Comparison of ENCODE assay signal across 25 mouse cellular contexts in the genomic region with DNA sequence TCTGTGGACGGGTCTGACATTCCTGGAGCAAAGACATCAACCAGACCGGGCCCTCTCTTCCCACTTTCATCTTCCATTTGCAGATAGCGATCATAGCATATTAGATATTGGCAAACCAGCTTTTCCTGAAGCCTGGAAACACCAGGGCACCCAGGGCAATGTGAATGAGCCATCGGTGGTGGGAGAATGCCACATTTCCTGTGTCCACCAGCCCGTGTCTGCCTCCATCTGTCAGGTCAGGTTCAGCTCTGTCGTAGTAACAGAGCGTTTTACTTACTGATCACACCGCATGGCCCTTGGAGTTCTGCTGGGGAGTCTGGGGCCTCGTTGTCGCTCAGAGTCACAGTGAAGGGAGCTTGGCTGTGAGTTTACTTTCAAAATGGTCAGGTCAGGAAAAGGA.
DNase-seq lines count a peak whose midpoint lies in the region; ATAC-seq and TF ChIP-seq lines count a peak whose summit lies in the region.
"Had no signal": no experiment of that assay in that cellular context is flagged by ENCODE, and none has a peak within 500 bp of the region (broad histone marks: within the 10 kb centered on the region; RNA-seq: fewer than 3 reads in every experiment).

No protein-coding gene starts in this region.

- no peak for DNase-seq in neural tube, embryonic 10.5 days (ENCODE audit: extremely low spot score, low spot score)
- peak; percentile 58 to 72 for DNase-seq in cerebellum, adult 2 months
- DNase-seq in cerebellum, postnatal 14 days, result peak; percentile 74 to 75
- DNase-seq in gastrocnemius, postnatal 14 days, result no peak
- no peak for DNase-seq in kidney, postnatal 25 days
- no peak for DNase-seq in embryonic facial prominence, embryonic 10.5 days (ENCODE audit: low spot score)
- DNase-seq: adrenal gland, adult 8-10 months; heart, adult 2 months; heart, postnatal 4 days; kidney, adult 8-10 months; kidney, postnatal 10 days; right cerebral cortex, postnatal 25 days had no signal

- H3K36me3 ChIP-seq in neural tube, embryonic 13.5 days, result no peaks in the 10 kb centered on the region
- H3K36me3 ChIP-seq in embryonic facial prominence, embryonic 10.5 days (replicated peaks), result no peaks in the 10 kb centered on the region
- H3K36me3 ChIP-seq: embryonic facial prominence, embryonic 15.5 days; heart, embryonic 12.5 days; hindbrain, embryonic 13.5 days; limb, embryonic 13.5 days; lung, embryonic 15.5 days; midbrain, embryonic 12.5 days; stomach, embryonic 15.5 days had no signal

- intact Hi-C loops in gastrocnemius, postnatal 14 days (cut with DNase I; ENCODE audit: low total_unique reads), result no loop called here

- no peak; the same call in 1 of the 2 replicates for TF ChIP-seq CTCF in cerebellum, adult 2 months (IDR thresholded peaks at IDR 0.05; ENCODE audit: borderline replicate concordance, insufficient read depth, low read depth, low read length)

- H3K4me1 ChIP-seq in neural tube, embryonic 13.5 days (replicated peaks), result peaks cover 22% of the 10 kb centered on the region
- H3K4me1 ChIP-seq in cerebellum, adult 2 months (ENCODE audit: control insufficient read depth, insufficient read depth, low read length), result peaks cover 18% of the 10 kb centered on the region
- H3K4me1 ChIP-seq in embryonic facial prominence, embryonic 10.5 days, result no peaks in the 10 kb centered on the region
- H3K4me1 ChIP-seq: forebrain, embryonic 13.5 days; lung, embryonic 15.5 days; midbrain, embryonic 12.5 days; stomach, embryonic 15.5 days had no signal

- H3K27me3 ChIP-seq in neural tube, embryonic 13.5 days, result no peaks in the 10 kb centered on the region
- no peaks in the 10 kb centered on the region for H3K27me3 ChIP-seq in cerebellum, adult 2 months (ENCODE audit: control insufficient read depth, insufficient read depth, low read length)
- no peaks in the 10 kb centered on the region for H3K27me3 ChIP-seq in embryonic facial prominence, embryonic 10.5 days (replicated peaks; ENCODE audit: low read depth, poor library complexity, severe bottlenecking)
- H3K27me3 ChIP-seq: embryonic facial prominence, embryonic 15.5 days; forebrain, embryonic 13.5 days; heart, embryonic 12.5 days; hindbrain, embryonic 13.5 days; limb, embryonic 13.5 days; lung, embryonic 15.5 days; midbrain, embryonic 12.5 days; stomach, embryonic 15.5 days had no signal

- H3K27ac ChIP-seq in neural tube, embryonic 13.5 days (replicated peaks), result peak overlapping the region; percentile 56
- no peak overlapping the region for H3K27ac ChIP-seq in cerebellum, adult 2 months (ENCODE audit: insufficient read depth, low read length)
- H3K27ac ChIP-seq in embryonic facial prominence, embryonic 10.5 days (replicated peaks), result no peak overlapping the region
- H3K27ac ChIP-seq: embryonic facial prominence, embryonic 15.5 days; forebrain, embryonic 13.5 days; heart, adult 2 months; hindbrain, embryonic 13.5 days; left cerebral cortex, adult 2 months; limb, embryonic 13.5 days; lung, embryonic 15.5 days; midbrain, embryonic 12.5 days; stomach, embryonic 15.5 days had no signal

- H3K4me2 ChIP-seq in neural tube, embryonic 13.5 days, result no peak overlapping the region
- H3K4me2 ChIP-seq: embryonic facial prominence, embryonic 15.5 days; forebrain, embryonic 13.5 days; heart, embryonic 12.5 days; hindbrain, embryonic 13.5 days; limb, embryonic 13.5 days; liver, embryonic 11.5 days; lung, embryonic 15.5 days; midbrain, embryonic 12.5 days; stomach, embryonic 15.5 days had no signal

- no peak for TF ChIP-seq POLR2A in cerebellum, adult 2 months (IDR thresholded peaks at IDR 0.05; ENCODE audit: borderline replicate concordance, insufficient read depth, low read length)

- no peak overlapping the region for H3K4me3 ChIP-seq in neural tube, embryonic 13.5 days
- H3K4me3 ChIP-seq in cerebellum, adult 2 months (replicated peaks; ENCODE audit: insufficient read depth, low read depth, low read length), result no peak overlapping the region
- H3K4me3 ChIP-seq in embryonic facial prominence, embryonic 10.5 days, result no peak overlapping the region
- H3K4me3 ChIP-seq: embryonic facial prominence, embryonic 15.5 days; forebrain, embryonic 13.5 days; heart, adult 2 months; heart, embryonic 12.5 days; hindbrain, embryonic 13.5 days; left cerebral cortex, adult 2 months; limb, embryonic 13.5 days; lung, embryonic 15.5 days; midbrain, embryonic 12.5 days; stomach, embryonic 15.5 days had no signal

- H3K9me3 ChIP-seq in neural tube, embryonic 13.5 days, result no peaks in the 10 kb centered on the region; the same call in 1 of the 2 replicates
- H3K9me3 ChIP-seq in embryonic facial prominence, embryonic 10.5 days, result no peaks in the 10 kb centered on the region
- H3K9me3 ChIP-seq: embryonic facial prominence, embryonic 15.5 days; forebrain, embryonic 13.5 days; heart, embryonic 12.5 days; hindbrain, embryonic 13.5 days; limb, embryonic 13.5 days; lung, embryonic 15.5 days; midbrain, embryonic 12.5 days; stomach, embryonic 15.5 days had no signal

- H3K9ac ChIP-seq in neural tube, embryonic 13.5 days, result no peak overlapping the region
- H3K9ac ChIP-seq: embryonic facial prominence, embryonic 15.5 days; forebrain, embryonic 13.5 days; heart, embryonic 12.5 days; hindbrain, embryonic 13.5 days; limb, embryonic 13.5 days; lung, embryonic 15.5 days; midbrain, embryonic 12.5 days; stomach, embryonic 15.5 days had no signal

- ATAC-seq in neural tube, embryonic 13.5 days (ENCODE audit: low read depth), result no peak
- ATAC-seq: activated CD4-positive, CD25-positive, alpha-beta regulatory T cell, adult 4 months; forebrain, embryonic 13.5 days; intestine, embryonic 16.5 days had no signal

- WGBS in neural tube, embryonic 13.5 days, result 75% methylated on average over 10 of the region's 10 CpGs
- WGBS in cerebellum, adult 2 months, result 19% methylated on average over 10 of the region's 10 CpGs
- 86% methylated on average over 10 of the region's 10 CpGs for WGBS in embryonic facial prominence, embryonic 10.5 days

Comparison
In these comparisons a context has a peak if more than half of its experiments do, and no peak if none do; other contexts are left out.
1. DNase-seq: peak in cerebellum, adult 2 months (2 of 2) and cerebellum, postnatal 14 days (2 of 2); none in neural tube, embryonic 10.5 days (single experiment), gastrocnemius, postnatal 14 days (single experiment), kidney, postnatal 25 days (0 of 2) and embryonic facial prominence, embryonic 10.5 days (single experiment).